In genomic region chr16:70329036-70329435, GRCm38 (mm10) we compare ENCODE assay signal across 12 mouse cellular contexts. TPM values are rescaled to one million over a fixed set of nuclear protein-coding genes. Genes with fewer than 3 reads are reported as not detected.
DNase-seq lines count a peak whose midpoint lies in the region; ATAC-seq and TF ChIP-seq lines count a peak whose summit lies in the region.
"Had no signal": no experiment of that assay in that cellular context is flagged by ENCODE, and none has a peak within 500 bp of the region (broad histone marks: within the 10 kb centered on the region; RNA-seq: fewer than 3 reads in every experiment).

No protein-coding gene starts in this region.

- H3K4me1 ChIP-seq in heart, embryonic 16.5 days (ENCODE audit: control insufficient read depth, insufficient read depth, low read length), result peaks cover 11% of the 10 kb centered on the region
- peaks cover 7% of the 10 kb centered on the region for H3K4me1 ChIP-seq in heart, embryonic 11.5 days (ENCODE audit: control insufficient read depth, insufficient read depth, low read length)
- H3K4me1 ChIP-seq in intestine, embryonic 16.5 days (ENCODE audit: control insufficient read depth, insufficient read depth, low read length), result peaks cover 8% of the 10 kb centered on the region; the same call in 1 of the 2 replicates

- H3K4me3 ChIP-seq in heart, embryonic 16.5 days (ENCODE audit: low read length), result no peak overlapping the region
- H3K4me3 ChIP-seq in heart, embryonic 11.5 days (ENCODE audit: low read depth, low read length), result no peak overlapping the region
- H3K4me3 ChIP-seq in intestine, embryonic 16.5 days (ENCODE audit: low read length), result no peak overlapping the region

- H3K27ac ChIP-seq in heart, embryonic 16.5 days (ENCODE audit: low read length), result peak overlapping the region; percentile 4; the same call in 1 of the 2 replicates
- no peak overlapping the region for H3K27ac ChIP-seq in heart, embryonic 11.5 days (ENCODE audit: low read depth, low read length)
- peak overlapping the region; percentile 31; the same call in 1 of the 2 replicates for H3K27ac ChIP-seq in intestine, embryonic 16.5 days (ENCODE audit: low read length)

- H3K4me2 ChIP-seq in heart, embryonic 16.5 days (ENCODE audit: low read depth, low read length), result peak overlapping the region; percentile 1; the same call in 1 of the 2 replicates
- no peak overlapping the region for H3K4me2 ChIP-seq in heart, embryonic 11.5 days
- no peak overlapping the region for H3K4me2 ChIP-seq in intestine, embryonic 16.5 days (ENCODE audit: low read depth, low read length)

- H3K27me3 ChIP-seq in heart, embryonic 16.5 days (ENCODE audit: control insufficient read depth, insufficient read depth, low read length), result no peaks in the 10 kb centered on the region
- no peaks in the 10 kb centered on the region for H3K27me3 ChIP-seq in heart, embryonic 11.5 days (ENCODE audit: control insufficient read depth, insufficient read depth, low read length)
- H3K27me3 ChIP-seq in intestine, embryonic 16.5 days (replicated peaks; ENCODE audit: control insufficient read depth, insufficient read depth, low read length), result no peaks in the 10 kb centered on the region

- no peak overlapping the region for H3K9ac ChIP-seq in heart, embryonic 16.5 days (ENCODE audit: low read length)
- no peak overlapping the region for H3K9ac ChIP-seq in heart, embryonic 11.5 days (ENCODE audit: low read depth, low read length)
- no peak overlapping the region for H3K9ac ChIP-seq in intestine, embryonic 16.5 days (ENCODE audit: low read depth, low read length)

- no peaks in the 10 kb centered on the region for H3K36me3 ChIP-seq in heart, embryonic 16.5 days (ENCODE audit: control insufficient read depth, insufficient read depth)
- no peaks in the 10 kb centered on the region for H3K36me3 ChIP-seq in heart, embryonic 11.5 days (ENCODE audit: control insufficient read depth, insufficient read depth, low read length)
- H3K36me3 ChIP-seq in intestine, embryonic 16.5 days (ENCODE audit: control insufficient read depth, insufficient read depth, low read length), result no peaks in the 10 kb centered on the region

- WGBS in heart, embryonic 16.5 days, result 70% methylated on average over 10 of the region's 10 CpGs
- WGBS in heart, embryonic 11.5 days (ENCODE audit: insufficient replicate concordance), result 82% methylated on average over 10 of the region's 10 CpGs
- WGBS in intestine, embryonic 16.5 days, result 64% methylated on average over 10 of the region's 10 CpGs

- no peak for ATAC-seq in heart, embryonic 16.5 days (replicated peaks; ENCODE audit: extremely low read depth, insufficient read depth, low FRiP score)
- ATAC-seq in heart, embryonic 11.5 days (replicated peaks; ENCODE audit: insufficient number of reproducible peaks, low FRiP score, low TSS enrichment), result no peak
- ATAC-seq in intestine, embryonic 16.5 days, result 0 out of 2 replicates have a peak, but pooled peaks have one; percentile 45
- ATAC-seq: hindbrain, embryonic 16.5 days; midbrain, embryonic 16.5 days had no signal

- no peak for TF ChIP-seq CTCF in brain, embryonic 14.5 days (IDR thresholded peaks at IDR 0.05; ENCODE audit: borderline replicate concordance, extremely low read depth, insufficient read depth, insufficient read length)

- peak; percentile 25 for DNase-seq in 416B (ENCODE audit: low read depth)
- peak; percentile 59 for DNase-seq in brain, embryonic 14.5 days (ENCODE audit: low read depth)
- no peak for DNase-seq in kidney, adult 8-10 months
- DNase-seq in kidney, adult 18-20 months, result no peak
- DNase-seq in spleen, postnatal 14 days (ENCODE audit: low spot score in 2 of 2), result no peak
- DNase-seq: adrenal gland, postnatal 10 days; cerebellum, adult 8-10 months had no signal

- H3K9me3 ChIP-seq in heart, embryonic 16.5 days (replicated peaks; ENCODE audit: control insufficient read depth, low read length), result no peaks in the 10 kb centered on the region
- no peaks in the 10 kb centered on the region for H3K9me3 ChIP-seq in heart, embryonic 11.5 days (replicated peaks; ENCODE audit: control insufficient read depth, low read length)
- no peaks in the 10 kb centered on the region for H3K9me3 ChIP-seq in intestine, embryonic 16.5 days (ENCODE audit: control insufficient read depth, low read length)

- no peak for TF ChIP-seq POLR2A in brain, embryonic 14.5 days (IDR thresholded peaks at IDR 0.05; ENCODE audit: borderline replicate concordance, extremely low read depth, insufficient read depth, insufficient read length, poor library complexity, severe bottlenecking)

RNA-seq across cellular contexts. Expression of gene Gbe1, which starts 15.3 kb away (rescaled TPM):
- polyA plus RNA-seq in heart, embryonic 16.5 days (2015; fragmentation: Nextera tagmentation; extraction: Ambion mirVana), result 79.5 and 81.0 TPM in 2 replicates
- 44.6 and 50.2 TPM in 2 replicates for polyA plus RNA-seq in heart, embryonic 11.5 days (2014; fragmentation: Nextera tagmentation; extraction: Ambion mirVana)
- polyA plus RNA-seq in brain, embryonic 14.5 days (2012; rRNA removed), result 7.3 and 8.9 TPM in 2 replicates
- 27.2 and 33.6 TPM in 2 replicates for polyA plus RNA-seq in intestine, embryonic 16.5 days (2015; fragmentation: Nextera tagmentation; extraction: Ambion mirVana)

Comparison
In these comparisons a context has a peak if more than half of its experiments do, and no peak if none do; other contexts are left out.
1. DNase-seq: peak in 416B (single experiment) and brain, embryonic 14.5 days (single experiment); none in kidney, adult 8-10 months (0 of 2), kidney, adult 18-20 months (single experiment) and spleen, postnatal 14 days (0 of 2).